Mouse (Mus musculus) C2C12 (cell line): ENCODE data around the gene Plekhh2.

Source experiments
- CEBPB ChIP-seq: IDR thresholded peaks from one replicate; pipeline ENCODE4 v1.6.1; 2011; ENCODE audit warnings: low read depth, mild to moderate bottlenecking, control low read depth, moderate library complexity
- CTCF ChIP-seq: IDR thresholded peaks from one replicate; pipeline ENCODE4 v1.5.1; 2011; ENCODE audit not compliant: control insufficient read depth, insufficient read depth, insufficient read length
- MAX ChIP-seq: IDR thresholded peaks from one replicate; pipeline ENCODE4 v1.6.1; 2011; ENCODE audit warnings: mild to moderate bottlenecking, control low read depth
- MYOD1 ChIP-seq: IDR thresholded peaks from one replicate; pipeline ENCODE4 v1.6.1; 2011; ENCODE audit warnings: low read depth; ENCODE audit not compliant: control insufficient read depth, insufficient read length
- MYOG ChIP-seq: IDR thresholded peaks from one replicate; pipeline ENCODE4 v1.6.1; 2011; ENCODE audit not compliant: control insufficient read depth, insufficient read length; ENCODE audit errors: extremely low read depth

- peak; percentile 8 for TF ChIP-seq CTCF
- TF ChIP-seq MAX: no peak
- no peak for TF ChIP-seq MYOD1
- no peak for TF ChIP-seq CEBPB
- no peak for TF ChIP-seq MYOG
Measured at GRCm38 (mm10) chr17:84474312-84474711, 37.4 kb upstream of the Plekhh2 start.
